In the genomic region with DNA sequence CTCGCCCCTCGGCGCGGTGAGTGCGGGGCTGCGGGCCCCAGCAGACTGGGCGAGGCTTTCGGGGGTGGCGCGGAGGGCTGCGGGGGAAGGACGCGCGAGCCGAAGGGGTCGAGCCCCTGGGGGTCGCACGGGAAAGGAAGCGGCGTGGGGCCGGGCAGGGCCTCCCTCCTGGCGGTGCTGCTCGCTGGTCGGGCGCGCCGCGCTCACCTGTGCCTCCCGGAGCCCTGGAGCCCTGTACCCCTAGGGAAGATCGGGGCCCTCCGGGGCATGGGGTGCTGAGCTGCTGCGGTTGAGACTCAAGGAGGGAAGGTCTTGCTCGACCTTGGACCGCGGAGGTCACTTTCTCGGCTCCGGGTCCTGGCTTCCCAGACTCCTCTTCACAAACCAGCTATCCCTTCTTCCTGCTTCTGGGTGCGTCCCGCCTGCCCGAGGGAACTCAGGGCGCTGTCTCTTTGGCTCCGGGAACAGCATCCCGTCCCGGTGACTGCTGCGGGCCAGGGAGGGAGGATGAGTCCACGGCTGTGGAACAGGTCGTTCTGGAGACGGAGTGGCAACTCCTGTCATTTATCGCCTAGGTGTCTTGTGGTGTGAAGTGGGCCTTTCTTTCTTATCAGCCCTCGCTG, we compare ENCODE assay signal across 8 mouse cellular contexts. TPM values are rescaled to one million over a fixed set of nuclear protein-coding genes. Genes with fewer than 3 reads are reported as not detected.
DNase-seq lines count a peak whose midpoint lies in the region; ATAC-seq lines count a peak whose summit lies in the region.

No protein-coding gene starts in this region.

- H3K4me2 ChIP-seq in embryonic facial prominence, embryonic 13.5 days, result peak overlapping the region; percentile 100
- H3K4me2 ChIP-seq in limb, embryonic 11.5 days (ENCODE audit: low read depth, severe bottlenecking), result peak overlapping the region; percentile 100
- peak overlapping the region; percentile 98 for H3K4me2 ChIP-seq in stomach, embryonic 14.5 days (replicated peaks; ENCODE audit: low read depth, low read length)

- peak; percentile 3 to 17 for DNase-seq in heart, adult 18-20 months
- no peak for DNase-seq in heart, postnatal 25 days (ENCODE audit: low spot score)
- peak; percentile 22 for DNase-seq in adrenal gland, postnatal 14 days
- DNase-seq in limb, embryonic 11.5 days (ENCODE audit: low spot score), result peak; percentile 73

- H3K36me3 ChIP-seq in embryonic facial prominence, embryonic 13.5 days, result no peaks in the 10 kb centered on the region
- H3K36me3 ChIP-seq in limb, embryonic 11.5 days (ENCODE audit: control insufficient read depth, insufficient read depth, low read length), result no peaks in the 10 kb centered on the region
- no peaks in the 10 kb centered on the region for H3K36me3 ChIP-seq in stomach, embryonic 14.5 days (ENCODE audit: control insufficient read depth, insufficient read depth, low read length)

- intact Hi-C loops in heart, postnatal 25 days (cut with DNase I), result loop anchor here (5.0 kb wide), 1 partner anchor 103 kb away; the partner anchor contains the start of gene Depdc1b

- ATAC-seq in embryonic facial prominence, embryonic 13.5 days (ENCODE audit: insufficient number of reproducible peaks, insufficient read depth, low FRiP score, low TSS enrichment, low read depth), result peak; percentile 65
- peak; percentile 17 to 18; a peak in 1 of 4 replicates for ATAC-seq in hematopoietic stem cell, adult 5-6 weeks (replicated peaks in 1 of 2; ENCODE audit: insufficient read depth in 1 of 2, low FRiP score in 2 of 2, low TSS enrichment in 1 of 2, low read depth in 1 of 2, poor library complexity in 2 of 2, severe bottlenecking in 2 of 2)
- ATAC-seq in limb, embryonic 11.5 days (ENCODE audit: insufficient number of reproducible peaks, low FRiP score, low TSS enrichment, low read depth), result peak; percentile 3
- ATAC-seq in megakaryocyte-erythroid progenitor cell, adult 5-6 weeks (replicated peaks; ENCODE audit: low FRiP score, low TSS enrichment, poor library complexity, severe bottlenecking), result peak; percentile 20
- peak; percentile 53 for ATAC-seq in stomach, embryonic 14.5 days (ENCODE audit: insufficient number of reproducible peaks, insufficient read depth, low FRiP score, low read depth)

- peak overlapping the region; percentile 69 for H3K4me3 ChIP-seq in embryonic facial prominence, embryonic 13.5 days
- peak overlapping the region; percentile 61 for H3K4me3 ChIP-seq in limb, embryonic 11.5 days (ENCODE audit: low read depth, low read length)
- peak overlapping the region; percentile 65 for H3K4me3 ChIP-seq in stomach, embryonic 14.5 days (ENCODE audit: low read depth, low read length)

- peaks cover 53% of the 10 kb centered on the region for H3K27me3 ChIP-seq in embryonic facial prominence, embryonic 13.5 days
- H3K27me3 ChIP-seq in limb, embryonic 11.5 days (ENCODE audit: control insufficient read depth, insufficient read depth, low read length), result peaks cover 28% of the 10 kb centered on the region
- peaks cover 2% of the 10 kb centered on the region; the same call in 1 of the 2 replicates for H3K27me3 ChIP-seq in stomach, embryonic 14.5 days (ENCODE audit: control insufficient read depth, insufficient read depth, low read length)

- WGBS in embryonic facial prominence, embryonic 13.5 days, result under 1% methylated on average over 45 of the region's 50 CpGs
- under 1% methylated on average over 32 of the region's 50 CpGs for whole genome bisulfite sequencing in limb, embryonic 11.5 days
- under 1% methylated on average over 38 of the region's 50 CpGs for WGBS in stomach, embryonic 14.5 days

- H3K27ac ChIP-seq in embryonic facial prominence, embryonic 13.5 days, result no peak overlapping the region
- no peak overlapping the region for H3K27ac ChIP-seq in limb, embryonic 11.5 days (replicated peaks; ENCODE audit: low read depth, low read length)
- peak overlapping the region; percentile 44; the same call in 1 of the 2 replicates for H3K27ac ChIP-seq in stomach, embryonic 14.5 days (ENCODE audit: low read length)

- peak overlapping the region; percentile 74 for H3K9ac ChIP-seq in embryonic facial prominence, embryonic 13.5 days
- H3K9ac ChIP-seq in limb, embryonic 11.5 days (ENCODE audit: low read length), result peak overlapping the region; percentile 49; the same call in 1 of the 2 replicates
- peak overlapping the region; percentile 69 for H3K9ac ChIP-seq in stomach, embryonic 14.5 days (replicated peaks; ENCODE audit: low read depth, low read length)

- H3K4me1 ChIP-seq in embryonic facial prominence, embryonic 13.5 days, result peaks cover 12% of the 10 kb centered on the region
- H3K4me1 ChIP-seq in limb, embryonic 11.5 days (ENCODE audit: control insufficient read depth, insufficient read depth, low read length), result no peaks in the 10 kb centered on the region
- 0 out of 2 replicates have a peak, but pooled peaks cover 2% of the 10 kb centered on the region for H3K4me1 ChIP-seq in stomach, embryonic 14.5 days (ENCODE audit: control insufficient read depth, insufficient read depth, low read length)

- H3K9me3 ChIP-seq in embryonic facial prominence, embryonic 13.5 days, result no peaks in the 10 kb centered on the region
- no peaks in the 10 kb centered on the region for H3K9me3 ChIP-seq in limb, embryonic 11.5 days (ENCODE audit: control insufficient read depth, low read length)
- H3K9me3 ChIP-seq in stomach, embryonic 14.5 days (ENCODE audit: control insufficient read depth, low read depth, low read length), result no peaks in the 10 kb centered on the region

RNA-seq across cellular contexts. Expression of gene Elovl7, which starts 0.4 kb away (rescaled TPM):
- total RNA-seq in heart, adult 18-20 months (2021), result under 1 TPM; 0.15 to 0.26 TPM
- under 1 TPM; 0.34 to 0.47 TPM for total RNA-seq in heart, postnatal 25 days (2021)
- 3.2 and 3.5 TPM in 2 replicates for total RNA-seq in adrenal gland, postnatal 14 days (2021)
- 3.3 and 5.0 TPM in 2 replicates for polyA plus RNA-seq in embryonic facial prominence, embryonic 13.5 days (2015; fragmentation: Nextera tagmentation; extraction: Ambion mirVana)
- 4.0 and 4.6 TPM in 2 replicates for total RNA-seq in hematopoietic stem cell, adult 5-6 weeks (2017)
- 0.91 and 1.5 TPM in 2 replicates for polyA plus RNA-seq in limb, embryonic 11.5 days (2014; fragmentation: Nextera tagmentation; extraction: Ambion mirVana)
- total RNA-seq in megakaryocyte-erythroid progenitor cell, adult 5-6 weeks (2014; fragmentation: Nextera tagmentation), result 0.46 and 0.54 TPM in 2 replicates
- 0.08 and 1.6 TPM in 2 replicates for total RNA-seq in megakaryocyte-erythroid progenitor cell, adult 5-6 weeks (2017)
- polyA plus RNA-seq in stomach, embryonic 14.5 days (2014; fragmentation: Nextera tagmentation; extraction: Ambion mirVana), result 24.6 and 26.5 TPM in 2 replicates

RNA-seq across cellular contexts. Expression of gene Ercc8, which starts 56.1 kb away (rescaled TPM):
- 1 to 10 TPM; 4.9 to 6.1 TPM for total RNA-seq in heart, adult 18-20 months (2021)
- total RNA-seq in heart, postnatal 25 days (2021), result 1 to 10 TPM; 6.3 to 7.2 TPM
- 11.2 and 12.5 TPM in 2 replicates for total RNA-seq in adrenal gland, postnatal 14 days (2021)
- polyA plus RNA-seq in embryonic facial prominence, embryonic 13.5 days (2015; fragmentation: Nextera tagmentation; extraction: Ambion mirVana), result 20.2 and 22.9 TPM in 2 replicates
- total RNA-seq in hematopoietic stem cell, adult 5-6 weeks (2017), result 10.0 and 13.7 TPM in 2 replicates
- polyA plus RNA-seq in limb, embryonic 11.5 days (2014; fragmentation: Nextera tagmentation; extraction: Ambion mirVana), result 24.9 and 26.6 TPM in 2 replicates
- 17.0 and 22.5 TPM in 2 replicates for total RNA-seq in megakaryocyte-erythroid progenitor cell, adult 5-6 weeks (2014; fragmentation: Nextera tagmentation)
- total RNA-seq in megakaryocyte-erythroid progenitor cell, adult 5-6 weeks (2017), result 13.1 and 25.6 TPM in 2 replicates
- 18.2 and 19.4 TPM in 2 replicates for polyA plus RNA-seq in stomach, embryonic 14.5 days (2014; fragmentation: Nextera tagmentation; extraction: Ambion mirVana)

RNA-seq across cellular contexts. Expression of gene Ndufaf2, which starts 56.2 kb away (rescaled TPM):
- 10 to 100 TPM; 25.8 to 30.4 TPM for total RNA-seq in heart, adult 18-20 months (2021)
- total RNA-seq in heart, postnatal 25 days (2021), result 10 to 100 TPM; 23.5 to 26.1 TPM
- 40.5 and 45.4 TPM in 2 replicates for total RNA-seq in adrenal gland, postnatal 14 days (2021)
- polyA plus RNA-seq in embryonic facial prominence, embryonic 13.5 days (2015; fragmentation: Nextera tagmentation; extraction: Ambion mirVana), result 101 TPM in 2 replicates
- total RNA-seq in hematopoietic stem cell, adult 5-6 weeks (2017), result 47.8 and 51.1 TPM in 2 replicates
- polyA plus RNA-seq in limb, embryonic 11.5 days (2014; fragmentation: Nextera tagmentation; extraction: Ambion mirVana), result 102 and 103 TPM in 2 replicates
- total RNA-seq in megakaryocyte-erythroid progenitor cell, adult 5-6 weeks (2014; fragmentation: Nextera tagmentation), result 59.8 and 92.5 TPM in 2 replicates
- 107 and 111 TPM in 2 replicates for total RNA-seq in megakaryocyte-erythroid progenitor cell, adult 5-6 weeks (2017)
- 70.5 and 80.7 TPM in 2 replicates for polyA plus RNA-seq in stomach, embryonic 14.5 days (2014; fragmentation: Nextera tagmentation; extraction: Ambion mirVana)

Comparison
In these comparisons a context has a peak if more than half of its experiments do, and no peak if none do; other contexts are left out.
1. ATAC-seq: peak in every context shown above with its lines; median percentile 65 in embryonic facial prominence, embryonic 13.5 days; 53 in stomach, embryonic 14.5 days; 20 in megakaryocyte-erythroid progenitor cell, adult 5-6 weeks; 18 in hematopoietic stem cell, adult 5-6 weeks; 3 in limb, embryonic 11.5 days.